19 mouse cellular contexts compared by ENCODE assay signal in genomic region chr14:86395068-86395467, GRCm38 (mm10).
DNase-seq lines count a peak whose midpoint lies in the region; ATAC-seq lines count a peak whose summit lies in the region.
"Had no signal": no experiment of that assay in that cellular context is flagged by ENCODE, and none has a peak within 500 bp of the region (broad histone marks: within the 10 kb centered on the region; RNA-seq: fewer than 3 reads in every experiment).

No protein-coding gene starts in this region.

- no peak for DNase-seq in midbrain, embryonic 14.5 days
- DNase-seq in midbrain, embryonic 11.5 days (ENCODE audit: low spot score, missing footprints): no peak
- DNase-seq in urinary bladder, postnatal 10 days (ENCODE audit: low spot score): no peak
- DNase-seq: adrenal gland, postnatal 10 days; cerebellum, adult 11-12 months; gastrocnemius, postnatal 10 days; heart, adult 18-20 months; kidney, adult 18-20 months; kidney, postnatal 10 days; right cerebral cortex, postnatal 25 days; thymus, postnatal 14 days had no signal

- H3K27ac ChIP-seq in forebrain, embryonic 13.5 days: peak overlapping the region; percentile 68; the same call in 1 of the 2 replicates
- no peak overlapping the region for H3K27ac ChIP-seq in forebrain, embryonic 12.5 days
- peak overlapping the region; percentile 73 for H3K27ac ChIP-seq in midbrain, embryonic 14.5 days (replicated peaks; ENCODE audit: low read depth, low read length)
- H3K27ac ChIP-seq in midbrain, embryonic 11.5 days (ENCODE audit: low read depth, low read length): no peak overlapping the region
- H3K27ac ChIP-seq in forebrain, embryonic 16.5 days (ENCODE audit: low read length): peak overlapping the region; percentile 53; the same call in 1 of the 2 replicates
- 0 out of 2 replicates have a peak overlapping the region, but pooled peaks have one; percentile 34 for H3K27ac ChIP-seq in neural tube, embryonic 15.5 days (replicated peaks)
- H3K27ac ChIP-seq: heart, embryonic 15.5 days; left cerebral cortex, adult 2 months; liver, embryonic 15.5 days had no signal

- H3K27me3 ChIP-seq in forebrain, embryonic 13.5 days: no peaks in the 10 kb centered on the region
- H3K27me3 ChIP-seq in forebrain, embryonic 12.5 days: no peaks in the 10 kb centered on the region
- no peaks in the 10 kb centered on the region for H3K27me3 ChIP-seq in midbrain, embryonic 14.5 days (ENCODE audit: control insufficient read depth, insufficient read depth, low read length)
- no peaks in the 10 kb centered on the region for H3K27me3 ChIP-seq in midbrain, embryonic 11.5 days (ENCODE audit: control insufficient read depth, insufficient read depth, low read length)
- no peaks in the 10 kb centered on the region for H3K27me3 ChIP-seq in forebrain, embryonic 16.5 days (replicated peaks; ENCODE audit: control insufficient read depth, insufficient read depth, low read length)
- H3K27me3 ChIP-seq in neural tube, embryonic 15.5 days (replicated peaks): no peaks in the 10 kb centered on the region
- H3K27me3 ChIP-seq: heart, embryonic 15.5 days; liver, embryonic 15.5 days had no signal

- 57% methylated on average over 7 of the region's 7 CpGs for WGBS in forebrain, embryonic 13.5 days
- WGBS in forebrain, embryonic 12.5 days: 65% methylated on average over 7 of the region's 7 CpGs
- 66% methylated on average over 7 of the region's 7 CpGs for WGBS in midbrain, embryonic 14.5 days
- WGBS in midbrain, embryonic 11.5 days: 76% methylated on average over 7 of the region's 7 CpGs
- 41% methylated on average over 7 of the region's 7 CpGs for WGBS in forebrain, embryonic 16.5 days
- 63% methylated on average over 7 of the region's 7 CpGs for WGBS in neural tube, embryonic 15.5 days

- H3K4me3 ChIP-seq in forebrain, embryonic 13.5 days: no peak overlapping the region
- H3K4me3 ChIP-seq in forebrain, embryonic 12.5 days (replicated peaks): no peak overlapping the region
- H3K4me3 ChIP-seq in midbrain, embryonic 14.5 days (replicated peaks; ENCODE audit: low read depth, low read length): no peak overlapping the region
- H3K4me3 ChIP-seq in midbrain, embryonic 11.5 days (ENCODE audit: low read depth, low read length): no peak overlapping the region
- no peak overlapping the region for H3K4me3 ChIP-seq in forebrain, embryonic 16.5 days (replicated peaks; ENCODE audit: low read length)
- H3K4me3 ChIP-seq in neural tube, embryonic 15.5 days (replicated peaks): no peak overlapping the region
- H3K4me3 ChIP-seq: left cerebral cortex, adult 2 months; liver, embryonic 15.5 days; megakaryocyte, embryonic 14.5 days had no signal

- H3K9me3 ChIP-seq in forebrain, embryonic 13.5 days (replicated peaks): no peaks in the 10 kb centered on the region; the same call in 1 of the 2 replicates
- no peaks in the 10 kb centered on the region for H3K9me3 ChIP-seq in forebrain, embryonic 12.5 days
- no peaks in the 10 kb centered on the region for H3K9me3 ChIP-seq in midbrain, embryonic 14.5 days (ENCODE audit: control insufficient read depth, low read length)
- no peaks in the 10 kb centered on the region for H3K9me3 ChIP-seq in midbrain, embryonic 11.5 days (ENCODE audit: control insufficient read depth, low read length)
- no peaks in the 10 kb centered on the region for H3K9me3 ChIP-seq in forebrain, embryonic 16.5 days (ENCODE audit: control insufficient read depth, low read length)
- no peaks in the 10 kb centered on the region for H3K9me3 ChIP-seq in neural tube, embryonic 15.5 days (replicated peaks)
- H3K9me3 ChIP-seq: heart, embryonic 15.5 days; liver, embryonic 15.5 days; megakaryocyte, embryonic 14.5 days had no signal

- no peaks in the 10 kb centered on the region for H3K36me3 ChIP-seq in forebrain, embryonic 13.5 days (ENCODE audit: poor library complexity, severe bottlenecking)
- H3K36me3 ChIP-seq in forebrain, embryonic 12.5 days (replicated peaks): no peaks in the 10 kb centered on the region
- no peaks in the 10 kb centered on the region for H3K36me3 ChIP-seq in midbrain, embryonic 14.5 days (ENCODE audit: control insufficient read depth, insufficient read depth, low read length)
- H3K36me3 ChIP-seq in midbrain, embryonic 11.5 days (ENCODE audit: control insufficient read depth, insufficient read depth, low read length): no peaks in the 10 kb centered on the region
- no peaks in the 10 kb centered on the region for H3K36me3 ChIP-seq in forebrain, embryonic 16.5 days (ENCODE audit: control insufficient read depth, insufficient read depth)
- H3K36me3 ChIP-seq in neural tube, embryonic 15.5 days: no peaks in the 10 kb centered on the region
- H3K36me3 ChIP-seq: heart, embryonic 15.5 days; liver, embryonic 15.5 days had no signal

- ATAC-seq in forebrain, embryonic 13.5 days: no peak
- ATAC-seq in forebrain, embryonic 12.5 days (ENCODE audit: low FRiP score): no peak
- ATAC-seq in midbrain, embryonic 14.5 days (ENCODE audit: low FRiP score, low TSS enrichment): no peak
- no peak for ATAC-seq in midbrain, embryonic 11.5 days (ENCODE audit: low FRiP score)
- no peak for ATAC-seq in forebrain, embryonic 16.5 days
- no peak for ATAC-seq in neural tube, embryonic 15.5 days (ENCODE audit: low FRiP score)

- H3K9ac ChIP-seq in forebrain, embryonic 13.5 days: no peak overlapping the region
- no peak overlapping the region for H3K9ac ChIP-seq in forebrain, embryonic 12.5 days
- H3K9ac ChIP-seq in midbrain, embryonic 14.5 days (replicated peaks; ENCODE audit: low read length): no peak overlapping the region
- H3K9ac ChIP-seq in midbrain, embryonic 11.5 days (ENCODE audit: low read length): no peak overlapping the region
- H3K9ac ChIP-seq in forebrain, embryonic 16.5 days (replicated peaks; ENCODE audit: low read depth, low read length): no peak overlapping the region
- H3K9ac ChIP-seq in neural tube, embryonic 15.5 days (replicated peaks): no peak overlapping the region
- H3K9ac ChIP-seq: heart, embryonic 15.5 days; liver, embryonic 15.5 days had no signal

- peak overlapping the region; percentile 55 for H3K4me2 ChIP-seq in forebrain, embryonic 13.5 days
- H3K4me2 ChIP-seq in forebrain, embryonic 12.5 days: no peak overlapping the region
- H3K4me2 ChIP-seq in midbrain, embryonic 14.5 days (ENCODE audit: low read length): peak overlapping the region; percentile 49
- H3K4me2 ChIP-seq in midbrain, embryonic 11.5 days: no peak overlapping the region
- peak overlapping the region; percentile 45; the same call in 1 of the 2 replicates for H3K4me2 ChIP-seq in forebrain, embryonic 16.5 days (ENCODE audit: low read length)
- H3K4me2 ChIP-seq in neural tube, embryonic 15.5 days: 0 out of 2 replicates have a peak overlapping the region, but pooled peaks have one; percentile 47
- H3K4me2 ChIP-seq: liver, embryonic 15.5 days had no signal

- H3K4me1 ChIP-seq in forebrain, embryonic 13.5 days: peaks cover 20% of the 10 kb centered on the region
- H3K4me1 ChIP-seq in forebrain, embryonic 12.5 days: peaks cover 19% of the 10 kb centered on the region
- peaks cover 18% of the 10 kb centered on the region for H3K4me1 ChIP-seq in midbrain, embryonic 14.5 days (ENCODE audit: control insufficient read depth, insufficient read depth, low read length)
- peaks cover 9% of the 10 kb centered on the region for H3K4me1 ChIP-seq in midbrain, embryonic 11.5 days (ENCODE audit: control insufficient read depth, insufficient read depth, low read length)
- H3K4me1 ChIP-seq in forebrain, embryonic 16.5 days (replicated peaks; ENCODE audit: control insufficient read depth, insufficient read depth, low read length): peaks cover 17% of the 10 kb centered on the region
- H3K4me1 ChIP-seq in neural tube, embryonic 15.5 days: peaks cover 18% of the 10 kb centered on the region
- H3K4me1 ChIP-seq: heart, embryonic 15.5 days; liver, embryonic 15.5 days had no signal

Comparison
In these comparisons a context has a peak if more than half of its experiments do, and no peak if none do; other contexts are left out.
1. H3K27ac ChIP-seq: peak in forebrain, embryonic 13.5 days (single experiment), midbrain, embryonic 14.5 days (single experiment), forebrain, embryonic 16.5 days (single experiment) and neural tube, embryonic 15.5 days (single experiment); none in forebrain, embryonic 12.5 days (single experiment) and midbrain, embryonic 11.5 days (single experiment).
2. H3K4me2 ChIP-seq: peak in forebrain, embryonic 13.5 days (single experiment), midbrain, embryonic 14.5 days (single experiment), forebrain, embryonic 16.5 days (single experiment) and neural tube, embryonic 15.5 days (single experiment); none in forebrain, embryonic 12.5 days (single experiment) and midbrain, embryonic 11.5 days (single experiment).